Mouse (Mus musculus) left cerebral cortex, adult 11 months (tissue): Measurements from ENCODE around the gene H2afb3.
"Not testable (repeated sequence)": the region's sequence is repeated elsewhere in the genome, so short reads cannot be mapped to it uniquely, and the experiment has no call there.

Experiments
- DNase-seq: peaks from one replicate; pipeline ENCODE4 v3.0.0; 2022; ENCODE audit warnings: low spot score

The H2afb3 gene

DNA sequence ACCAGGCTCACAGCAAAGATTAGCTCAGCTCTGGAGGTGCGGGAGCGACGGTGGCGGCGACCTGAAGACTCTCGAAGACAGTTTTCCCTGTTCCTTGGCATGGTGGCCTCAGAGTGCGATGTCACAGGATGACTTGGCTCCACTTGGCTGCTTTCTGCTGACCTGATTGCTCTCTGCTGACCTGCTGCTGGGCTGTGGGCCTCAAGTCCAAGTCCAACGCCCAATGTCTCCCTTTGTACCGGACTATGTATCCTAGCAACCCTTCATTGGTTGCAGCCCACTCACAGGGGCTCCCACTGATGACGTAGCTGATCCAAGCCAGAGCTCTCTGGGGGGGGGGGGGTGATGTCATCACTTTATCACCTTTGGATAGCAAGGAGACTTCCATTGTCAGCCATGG is at the start of gene H2afb3:
Gene H2afb3 (minus strand): TSS at position 101 of the 400 bp plus-strand sequence.
- not testable (repeated sequence) for DNase-seq

DNA sequence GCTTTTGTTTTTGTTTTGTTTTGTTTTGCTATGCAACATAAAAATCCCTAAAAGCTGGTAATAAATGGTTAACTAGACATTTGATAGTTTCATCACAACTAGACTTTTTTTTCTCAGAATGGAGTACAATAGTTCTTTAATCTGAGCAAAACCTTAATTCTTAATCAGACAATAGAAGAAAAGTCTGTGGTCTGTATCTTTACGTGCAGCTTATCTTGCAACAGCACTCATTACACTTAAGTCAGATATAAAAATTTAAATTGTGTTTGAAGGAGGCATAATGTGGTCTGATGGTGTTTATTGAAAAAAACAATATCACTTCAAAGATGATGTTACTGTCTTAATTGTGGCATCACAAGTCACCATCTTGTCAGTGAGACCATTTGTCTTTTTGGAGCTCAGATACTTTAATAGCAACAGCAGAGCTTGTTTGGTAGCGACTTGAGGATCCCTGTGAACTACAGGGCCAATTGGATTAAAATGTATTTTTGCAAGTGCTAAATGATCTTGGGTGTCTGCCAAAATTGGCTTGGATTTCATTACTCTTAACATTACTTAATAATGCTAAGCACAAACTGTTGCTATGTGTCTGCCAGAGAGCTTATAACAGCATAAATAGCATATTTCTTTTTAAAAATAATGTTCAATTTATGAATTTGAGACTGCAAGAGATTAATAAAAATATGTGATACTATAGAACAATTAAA is 11.3 kb downstream of the H2afb3 start:
- no peak for DNase-seq

DNA sequence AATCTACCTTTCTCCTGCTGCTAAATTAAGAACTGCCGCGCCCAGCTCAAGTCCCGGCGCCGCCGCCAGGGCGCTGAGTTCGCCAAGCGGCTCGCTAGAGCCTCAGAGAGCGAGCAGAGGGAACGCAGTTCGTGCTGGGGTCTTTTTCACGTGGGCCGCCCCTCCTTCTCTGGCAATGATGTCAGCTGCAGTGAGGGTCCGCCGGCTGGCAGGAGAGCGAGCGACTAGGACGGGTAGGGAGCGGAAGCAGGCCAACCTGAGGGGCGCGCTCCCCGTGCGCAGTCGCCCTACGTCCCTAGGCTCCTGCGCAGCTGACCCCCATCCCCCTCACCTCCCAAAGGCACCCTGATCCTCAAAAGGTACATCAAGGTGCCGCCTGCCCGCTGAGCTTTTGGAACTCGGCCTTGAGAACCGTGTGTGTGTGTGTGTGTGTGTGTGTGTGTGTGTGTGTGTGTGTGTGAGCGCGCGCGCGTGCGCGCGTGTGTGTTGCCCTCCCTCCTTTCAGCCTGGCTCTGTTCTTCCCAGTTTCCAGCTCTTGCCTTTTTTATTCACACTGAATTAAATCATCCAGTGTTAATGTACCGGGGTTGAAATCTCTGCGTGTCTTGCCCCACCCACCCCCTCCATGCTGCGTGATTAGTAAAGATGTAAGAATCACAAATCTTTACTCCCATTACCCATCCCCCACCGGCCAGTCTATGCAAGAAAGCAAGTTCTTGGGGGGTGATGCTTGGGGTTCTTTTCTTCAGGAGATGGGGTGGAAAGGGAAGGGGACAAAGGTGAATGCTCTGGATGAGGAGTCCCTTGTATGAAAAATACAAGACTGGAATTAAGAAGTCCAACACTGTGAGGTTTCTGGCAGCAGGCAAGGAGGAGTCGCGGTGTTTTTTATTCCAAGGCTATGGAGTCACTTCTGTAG is 19.8 kb downstream of the H2afb3 start:
- no peak for DNase-seq

GRCm38 (mm10) chrX:120291696-120292095 is 21.2 kb downstream of the H2afb3 start:
- DNase-seq: no peak

GRCm38 (mm10) chrX:120290900-120291280 is 22.0 kb downstream of the H2afb3 start:
- DNase-seq: no peak

GRCm38 (mm10) chrX:120290011-120290899 is 22.6 kb downstream of the H2afb3 start, which contains the start of gene Pcdh11x:
Gene Pcdh11x (plus strand): TSS chrX:120290259.
- no peak for DNase-seq

GRCm38 (mm10) chrX:120287502-120287901 is 25.4 kb downstream of the H2afb3 start:
- DNase-seq: no peak

DNA sequence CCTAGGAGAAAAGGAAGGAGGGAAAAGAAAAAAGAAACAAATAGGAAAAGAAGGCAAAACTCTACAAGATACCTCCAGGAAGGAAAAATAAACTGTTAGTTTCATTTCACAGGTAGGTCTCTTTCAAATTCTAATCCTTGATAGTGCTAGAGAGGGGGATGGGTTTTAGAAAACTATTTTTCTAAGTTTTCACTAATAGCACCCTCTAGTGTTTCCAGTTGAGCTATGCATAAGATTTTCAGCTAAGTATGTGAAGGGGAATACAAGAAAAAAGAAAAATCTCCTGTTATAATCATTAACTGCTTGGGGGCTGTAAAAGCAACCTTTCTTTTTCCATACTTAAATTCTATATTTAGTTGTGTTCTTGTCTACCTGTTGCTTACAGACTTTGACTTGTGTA is 27.4 kb downstream of the H2afb3 start:
- DNase-seq: no peak
